Mouse (Mus musculus) lung, postnatal 0 days (tissue): ENCODE measurements at regions not wholly inside any gene's neighbourhood (a gene's known extent, or its start where the extent isn't known, plus 50 kb on each side); places are given as distances from the start of the nearest gene placed in this dataset.

ENCODE experiments used
- CTCF ChIP-seq: IDR thresholded peaks from 2 replicates; pipeline ENCODE4 v1.5.1; 2016; ENCODE audit warnings: antibody characterized with exemption, mild to moderate bottlenecking
- EP300 ChIP-seq: IDR thresholded peaks from 2 replicates; pipeline ENCODE4 v1.6.1; 2016; ENCODE audit warnings: antibody characterized with exemption, mild to moderate bottlenecking, control low read depth

GRCm38 (mm10) chr12:112334106-112334855, 155.0 kb upstream of the A530016L24Rik start:
- TF ChIP-seq CTCF: no peak
- TF ChIP-seq EP300: no peak
